Mouse (Mus musculus) heart, embryonic 14.5 days (tissue): ENCODE results near the gene Olfr39. TPM values are rescaled to one million over a fixed set of nuclear protein-coding genes. Genes with fewer than 3 reads are reported as not detected.
"Not testable (repeated sequence)": the region's sequence is repeated elsewhere in the genome, so short reads cannot be mapped to it uniquely, and the experiment has no call there.

Experiments used
- ATAC-seq: fragments of 200-750 bp; cut with Nextera tagmentation; 2 replicates; pipeline ENCODE4 v1.8.0; 2017; ENCODE audit warnings: low read depth, moderate TSS enrichment; ENCODE audit not compliant: insufficient number of reproducible peaks, insufficient read depth, low FRiP score
- H3K27ac ChIP-seq, 2 experiments: fragments of 200-500 bp in 1 of 2; fragments of 300-500 bp in 1 of 2; sonication (generic) in 1 of 2; replicated peaks in 1 of 2; 2 replicates each; pipeline ENCODE4 v1.5.1; 2012 to 2014; ENCODE audit warnings: low read depth in 2 of 2, low read length in 2 of 2, control low read depth in 1 of 2, mild to moderate bottlenecking in 1 of 2, mixed read lengths in 1 of 2; ENCODE audit not compliant: control insufficient read depth in 1 of 2, insufficient read depth in 1 of 2
- H3K27me3 ChIP-seq: fragments of 300-500 bp; sonication (generic); 2 replicates; pipeline ENCODE4 v1.6.1; 2014; ENCODE audit warnings: mild to moderate bottlenecking, low read length, control low read depth; ENCODE audit not compliant: control insufficient read depth, insufficient read depth
- H3K36me3 ChIP-seq: fragments of 300-500 bp; sonication (generic); 2 replicates; pipeline ENCODE4 v1.6.1; 2014; ENCODE audit warnings: mild to moderate bottlenecking, control low read depth, low read length, mixed read lengths; ENCODE audit not compliant: control insufficient read depth, insufficient read depth
- H3K4me1 ChIP-seq, 2 experiments: fragments of 200-500 bp in 1 of 2; fragments of 300-500 bp in 1 of 2; sonication (generic) in 1 of 2; 2 replicates each; pipeline ENCODE4 v1.6.1; 2012 to 2014; ENCODE audit warnings: low read length in 2 of 2, control low read depth in 1 of 2, mixed read lengths in 1 of 2; ENCODE audit not compliant: control insufficient read depth in 2 of 2, insufficient read depth in 2 of 2
- H3K4me2 ChIP-seq: fragments of 300-500 bp; sonication (generic); 2 replicates; pipeline ENCODE4 v1.6.1; 2014; ENCODE audit warnings: mild to moderate bottlenecking, low read length
- H3K4me3 ChIP-seq, 2 experiments: fragments of 200-500 bp in 1 of 2; fragments of 300-500 bp in 1 of 2; sonication (generic) in 1 of 2; 2 replicates each; pipeline ENCODE4 v1.5.1; 2012 to 2014; ENCODE audit warnings: low read length in 2 of 2, mild to moderate bottlenecking in 2 of 2, control low read depth in 1 of 2, low read depth in 1 of 2, moderate library complexity in 1 of 2; ENCODE audit not compliant: control insufficient read depth in 1 of 2, insufficient read depth in 1 of 2
- H3K9ac ChIP-seq: fragments of 300-500 bp; sonication (generic); 2 replicates; pipeline ENCODE4 v1.6.1; 2014; ENCODE audit warnings: mild to moderate bottlenecking, low read length
- H3K9me3 ChIP-seq: fragments of 300-500 bp; sonication (generic); 2 replicates; pipeline ENCODE4 v1.6.1; 2016; ENCODE audit warnings: low read length, control low read depth; ENCODE audit not compliant: control insufficient read depth
- WGBS: fragments of 180-500 bp; shearing (Covaris S2); extraction: QIAGEN DNeasy Blood & Tissue Kit; methylation state at CpG from one replicate; pipeline ENCODE4 v1.1.7; 2014; 5-methylcytosine and 5-hydroxymethylcytosine counted together
- polyA plus RNA-seq: library from polyadenylated mRNA; unstranded; fragments of >200 nt; fragmentation: Nextera tagmentation; extraction: Ambion mirVana; gene quantifications from 2 replicates; pipeline ENCODE4 v1.2.1, GENCODE M21; 2014

The Olfr39 gene
- 0.19 TPM in 1 of 2 replicates, not detected in the other for polyA plus RNA-seq

GRCm38 (mm10) chr9:20282051-20282450 is at the start of gene Olfr39:
Gene Olfr39, plus strand, starts transcription at chr9:20282351.
- ATAC-seq: no peak
- H3K36me3 ChIP-seq: no peaks in the 10 kb centered on the region
- no peak within 1 kb of the TSS for H3K4me2 ChIP-seq
- H3K9ac ChIP-seq: no peak within 1 kb of the TSS
- H3K4me3 ChIP-seq: no peak within 1 kb of the TSS
- H3K27ac ChIP-seq: no peak within 1 kb of the TSS
- H3K9me3 ChIP-seq: no peaks in the 10 kb centered on the region
- H3K27me3 ChIP-seq: no peaks in the 10 kb centered on the region
- WGBS: 67% methylated on average over 1 of the region's 1 CpGs
- no peaks in the 10 kb centered on the region for H3K4me1 ChIP-seq

GRCm38 (mm10) chr9:20236819-20237218 is 45.3 kb upstream of the Olfr39 start, which contains the start of gene Olfr872:
Gene Olfr872, plus strand, starts transcription at chr9:20237119.
- H3K4me3 ChIP-seq: no peak within 1 kb of the TSS
- H3K27ac ChIP-seq: no peak within 1 kb of the TSS
- H3K4me1 ChIP-seq: no peaks in the 10 kb centered on the region
- H3K9ac ChIP-seq: no peak within 1 kb of the TSS
- no peak within 1 kb of the TSS for H3K4me2 ChIP-seq
- H3K9me3 ChIP-seq: no peaks in the 10 kb centered on the region; the same call in 1 of the 2 replicates
- no peak for ATAC-seq
- H3K36me3 ChIP-seq: no peaks in the 10 kb centered on the region
- H3K27me3 ChIP-seq: no peaks in the 10 kb centered on the region

GRCm38 (mm10) chr9:20237378-20237777 is 44.8 kb upstream of the Olfr39 start:
- no peaks in the 10 kb centered on the region for H3K36me3 ChIP-seq
- H3K9ac ChIP-seq: no peak overlapping the region
- no peaks in the 10 kb centered on the region; the same call in 1 of the 2 replicates for H3K9me3 ChIP-seq
- 59% methylated on average over 2 of the region's 2 CpGs for WGBS
- no peaks in the 10 kb centered on the region for H3K27me3 ChIP-seq
- H3K4me2 ChIP-seq: no peak overlapping the region
- H3K4me3 ChIP-seq: no peak overlapping the region
- H3K27ac ChIP-seq: no peak overlapping the region
- no peaks in the 10 kb centered on the region for H3K4me1 ChIP-seq
- ATAC-seq: no peak

GRCm38 (mm10) chr9:20295562-20295961 is 13.4 kb downstream of the Olfr39 start:
- not testable (repeated sequence) for H3K9me3 ChIP-seq, H3K27me3 ChIP-seq, H3K4me3 ChIP-seq, H3K9ac ChIP-seq, H3K36me3 ChIP-seq, ATAC-seq, H3K4me1 ChIP-seq, H3K27ac ChIP-seq, H3K4me2 ChIP-seq
- WGBS: 74% methylated on average over 5 of the region's 5 CpGs

GRCm38 (mm10) chr9:20298232-20298631 is 16.1 kb downstream of the Olfr39 start, which contains the start of gene Olfr873:
Gene Olfr873, plus strand, starts transcription at chr9:20298532.
- no peaks in the 10 kb centered on the region for H3K36me3 ChIP-seq
- no peaks in the 10 kb centered on the region for H3K27me3 ChIP-seq
- no peak within 1 kb of the TSS for H3K27ac ChIP-seq
- H3K4me3 ChIP-seq: no peak within 1 kb of the TSS
- ATAC-seq: no peak
- H3K9me3 ChIP-seq: no peaks in the 10 kb centered on the region
- no peak within 1 kb of the TSS for H3K9ac ChIP-seq
- H3K4me1 ChIP-seq: no peaks in the 10 kb centered on the region
- WGBS: 69% methylated on average over 1 of the region's 1 CpGs
- no peak within 1 kb of the TSS for H3K4me2 ChIP-seq

GRCm38 (mm10) chr9:20335994-20336393 is 53.8 kb downstream of the Olfr39 start, which contains the start of gene Olfr18:
Gene Olfr18, minus strand, starts transcription at chr9:20336094.
- ATAC-seq: no peak
- H3K27me3 ChIP-seq: no peaks in the 10 kb centered on the region
- H3K4me2 ChIP-seq: no peak within 1 kb of the TSS
- H3K9ac ChIP-seq: no peak within 1 kb of the TSS
- no peaks in the 10 kb centered on the region for H3K9me3 ChIP-seq
- no peak within 1 kb of the TSS for H3K27ac ChIP-seq
- H3K36me3 ChIP-seq: no peaks in the 10 kb centered on the region
- H3K4me1 ChIP-seq: no peaks in the 10 kb centered on the region
- no peak within 1 kb of the TSS for H3K4me3 ChIP-seq

Other genes starting within 250 kb of the Olfr39 start
- not detected in 2 replicates for gene Olfr867, start 224.8 kb upstream of the Olfr39 start, polyA plus RNA-seq
- not detected in 2 replicates for gene Olfr868, start 183.7 kb upstream of the Olfr39 start, polyA plus RNA-seq
- gene Olfr869, start 153.3 kb upstream of the Olfr39 start, polyA plus RNA-seq: not detected in 2 replicates
- not detected in 2 replicates for gene Olfr870, start 108.3 kb upstream of the Olfr39 start, polyA plus RNA-seq
- gene Olfr871, start 70.1 kb upstream of the Olfr39 start, polyA plus RNA-seq: not detected in 2 replicates
- not detected in 2 replicates for gene Olfr872, start 45.2 kb upstream of the Olfr39 start, polyA plus RNA-seq
- not detected in 2 replicates for gene Olfr873, start 16.2 kb downstream of the Olfr39 start, polyA plus RNA-seq
- not detected in 2 replicates for gene Olfr18, start 53.7 kb downstream of the Olfr39 start, polyA plus RNA-seq
- gene Zfp560, start 102.8 kb downstream of the Olfr39 start, polyA plus RNA-seq: 38.7 and 40.5 TPM in 2 replicates
- 14.0 and 15.4 TPM in 2 replicates for gene Zfp26, start 177.8 kb downstream of the Olfr39 start, polyA plus RNA-seq
- 13.4 and 15.7 TPM in 2 replicates for gene Zfp426, start 210.4 kb downstream of the Olfr39 start, polyA plus RNA-seq
- 43.5 and 48.8 TPM in 2 replicates for gene Zfp266, start 239.1 kb downstream of the Olfr39 start, polyA plus RNA-seq